Mouse (Mus musculus) forebrain, embryonic 12.5 days (tissue): ENCODE measurements around the gene Dnajc4. TPM values are rescaled to one million over a fixed set of nuclear protein-coding genes. Genes with fewer than 3 reads are reported as not detected.

Source experiments
- polyA plus RNA-seq: library from polyadenylated mRNA; unstranded; fragments of >200 nt; fragmentation: Nextera tagmentation; extraction: Ambion mirVana; gene quantifications from 2 replicates; pipeline ENCODE4 v1.2.1, GENCODE M21; 2016

The Dnajc4 gene
- polyA plus RNA-seq, 1 experiment from 2014 or later: 18.8 TPM

Other genes with a start within 250 kb of the Dnajc4 start
- 6.2 and 8.2 TPM in 2 replicates for gene Rps6ka4, start 151.9 kb downstream of the Dnajc4 start, polyA plus RNA-seq
- gene Ccdc88b, start 134.4 kb downstream of the Dnajc4 start, polyA plus RNA-seq: 0.43 and 1.1 TPM in 2 replicates
- 137 and 138 TPM in 2 replicates for gene Trmt112, start 82.9 kb downstream of the Dnajc4 start, polyA plus RNA-seq
- 148 and 160 TPM in 2 replicates for gene Prdx5, start 82.5 kb downstream of the Dnajc4 start, polyA plus RNA-seq
- 11.4 and 13.0 TPM in 2 replicates for gene Esrra, start 70.8 kb downstream of the Dnajc4 start, polyA plus RNA-seq
- 0.27 TPM in 1 of 2 replicates, not detected in the other for gene Catsperz, start 67.2 kb downstream of the Dnajc4 start, polyA plus RNA-seq
- gene Kcnk4, start 58.1 kb downstream of the Dnajc4 start, polyA plus RNA-seq: 0.21 TPM in 1 of 2 replicates, not detected in the other
- 62.4 and 65.3 TPM in 2 replicates for gene Bad, start 50.7 kb downstream of the Dnajc4 start, polyA plus RNA-seq
- 30.9 and 33.1 TPM in 2 replicates for gene Gpr137, start 50.1 kb downstream of the Dnajc4 start, polyA plus RNA-seq
- 237 and 333 TPM in 2 replicates for gene Ppp1r14b, start 17.6 kb downstream of the Dnajc4 start, polyA plus RNA-seq
- gene Plcb3, start 16.1 kb downstream of the Dnajc4 start, polyA plus RNA-seq: 22.4 and 24.3 TPM in 2 replicates
- gene Fkbp2, start 12.1 kb downstream of the Dnajc4 start, polyA plus RNA-seq: 76.9 and 79.8 TPM in 2 replicates
- 40.0 and 42.1 TPM in 2 replicates for gene Vegfb, start 4.9 kb downstream of the Dnajc4 start, polyA plus RNA-seq
- gene Nudt22, start 3.5 kb upstream of the Dnajc4 start, polyA plus RNA-seq: 13.6 and 16.2 TPM in 2 replicates
- gene Trpt1, start 3.6 kb upstream of the Dnajc4 start, polyA plus RNA-seq: 11.9 and 13.8 TPM in 2 replicates
- gene Fermt3, start 26.9 kb upstream of the Dnajc4 start, polyA plus RNA-seq: 4.7 and 5.1 TPM in 2 replicates
- gene Stip1, start 47.4 kb upstream of the Dnajc4 start, polyA plus RNA-seq: 324 and 357 TPM in 2 replicates
- 4.4 and 5.3 TPM in 2 replicates for gene Macrod1, start 64.2 kb upstream of the Dnajc4 start, polyA plus RNA-seq
- gene Flrt1, start 113.2 kb upstream of the Dnajc4 start, polyA plus RNA-seq: 7.3 and 8.0 TPM in 2 replicates
- gene Otub1, start 213.7 kb upstream of the Dnajc4 start, polyA plus RNA-seq: 220 and 238 TPM in 2 replicates
- 781 and 789 TPM in 2 replicates for gene Cox8a, start 225.0 kb upstream of the Dnajc4 start, polyA plus RNA-seq
- gene Naa40, start 248.6 kb upstream of the Dnajc4 start, polyA plus RNA-seq: 90.0 and 92.2 TPM in 2 replicates